Mouse (Mus musculus) neural tube, embryonic 13.5 days (tissue): ENCODE results near the gene Insig2. TPM values are rescaled to one million over a fixed set of nuclear protein-coding genes. Genes with fewer than 3 reads are reported as not detected.

Experiments used
- ATAC-seq: fragments of 200-750 bp; cut with Nextera tagmentation; 2 replicates; pipeline ENCODE4 v1.8.0; 2017; ENCODE audit warnings: low read depth, mild to moderate bottlenecking, moderate TSS enrichment, moderate library complexity
- H3K27ac ChIP-seq: fragments of 300-500 bp; sonication (generic); replicated peaks from 2 replicates; pipeline ENCODE4 v1.5.1; 2015; ENCODE audit warnings: moderate library complexity, mild to moderate bottlenecking, inconsistent platforms
- H3K27me3 ChIP-seq: fragments of 300-500 bp; sonication (generic); 2 replicates; pipeline ENCODE4 v1.6.1; 2015; ENCODE audit warnings: mild to moderate bottlenecking, inconsistent platforms
- H3K36me3 ChIP-seq: fragments of 300-500 bp; sonication (generic); 2 replicates; pipeline ENCODE4 v1.6.1; 2015; ENCODE audit warnings: mild to moderate bottlenecking, inconsistent platforms
- H3K4me1 ChIP-seq: fragments of 300-500 bp; sonication (generic); replicated peaks from 2 replicates; pipeline ENCODE4 v1.6.1; 2015; ENCODE audit warnings: inconsistent platforms
- H3K4me2 ChIP-seq: fragments of 300-500 bp; sonication (generic); 2 replicates; pipeline ENCODE4 v1.6.1; 2015; ENCODE audit warnings: inconsistent platforms, mild to moderate bottlenecking, moderate library complexity
- H3K4me3 ChIP-seq: fragments of 300-500 bp; sonication (generic); 2 replicates; pipeline ENCODE4 v1.5.1; 2015; ENCODE audit warnings: mild to moderate bottlenecking, inconsistent platforms
- H3K9ac ChIP-seq: fragments of 300-500 bp; sonication (generic); 2 replicates; pipeline ENCODE4 v1.6.1; 2015; ENCODE audit warnings: moderate library complexity, mild to moderate bottlenecking, inconsistent platforms
- H3K9me3 ChIP-seq: fragments of 300-500 bp; sonication (generic); 2 replicates; pipeline ENCODE4 v1.6.1; 2016; ENCODE audit warnings: inconsistent platforms
- WGBS: fragments of 180-500 bp; shearing (Covaris S2); methylation state at CpG from one replicate; pipeline ENCODE4 v1.1.7; 2015; 5-methylcytosine and 5-hydroxymethylcytosine counted together
- polyA plus RNA-seq: library from polyadenylated mRNA; unstranded; fragments of >200 nt; fragmentation: Nextera tagmentation; extraction: Ambion mirVana; gene quantifications from 2 replicates; pipeline ENCODE4 v1.2.1, GENCODE M21; 2015

Gene Insig2
- polyA plus RNA-seq, 1 experiment from 2014 or later, result 42.4 TPM

DNA sequence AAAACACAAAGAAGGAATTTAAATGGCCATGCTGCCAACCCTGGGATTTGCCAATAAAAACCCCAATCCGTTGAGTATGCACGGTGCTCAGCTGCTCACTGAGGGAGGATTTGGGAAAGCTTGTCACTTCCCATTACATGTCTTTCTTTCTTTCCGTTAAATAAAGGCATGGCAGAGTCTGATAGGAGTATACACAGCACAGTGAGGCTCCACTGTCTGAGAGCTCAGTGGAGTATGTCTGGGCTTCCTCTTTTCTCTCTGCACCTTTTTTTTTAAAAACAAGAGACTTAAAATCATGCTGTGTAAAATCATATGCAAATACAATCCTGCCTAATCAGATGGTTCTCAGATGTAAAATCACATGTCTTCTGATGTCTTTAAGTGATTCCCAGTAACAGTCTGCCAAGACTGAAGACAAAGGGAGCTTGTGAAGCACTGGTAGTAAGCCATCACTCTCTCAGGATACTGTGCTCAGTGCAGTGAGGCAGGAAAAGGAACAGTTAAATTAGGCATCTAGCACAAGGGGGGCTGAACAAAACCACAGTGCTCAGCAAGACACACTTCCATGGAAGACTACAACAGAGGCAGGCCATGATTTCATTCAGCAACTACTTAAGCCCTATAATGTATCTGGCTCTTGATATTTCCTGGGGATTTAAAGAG, 17.5 kb downstream of the Insig2 start:
- Histone ChIP-seq H3K27me3 (no peaks in the 10 kb centered on the region), H3K4me3 (no peak overlapping the region), H3K4me1 (0 out of 2 replicates have a peak, but pooled peaks cover 10% of the 10 kb centered on the region), H3K9ac (no peak overlapping the region), H3K9me3 (no peaks in the 10 kb centered on the region), H3K4me2 (no peak overlapping the region), H3K36me3 (peaks cover 32% of the 10 kb centered on the region), H3K27ac (peak overlapping the region; percentile 75)
- peak; percentile 79 for ATAC-seq
- WGBS, result 63% methylated on average over 3 of the region's 3 CpGs

DNA sequence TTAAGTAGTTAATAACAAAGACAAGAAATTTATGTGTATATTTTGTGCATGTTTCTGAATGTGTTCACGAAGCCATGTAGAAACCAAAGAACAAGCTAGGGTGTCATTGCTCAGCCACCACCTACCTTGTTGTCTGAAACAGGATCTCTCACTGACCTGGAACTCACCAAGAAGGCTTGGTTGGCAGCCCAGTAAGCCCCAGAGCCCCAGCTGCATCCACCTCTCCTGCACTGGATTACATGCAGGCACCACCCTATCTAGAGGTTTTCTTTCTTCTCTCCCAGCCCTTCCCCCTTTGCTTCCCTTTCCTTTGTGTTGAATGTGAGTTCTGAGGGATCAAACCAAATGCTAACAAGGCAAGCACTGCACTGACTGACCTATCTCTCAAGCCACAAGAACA, 19.2 kb downstream of the Insig2 start:
- Histone ChIP-seq H3K36me3 (peaks cover 27% of the 10 kb centered on the region), H3K27me3 (no peaks in the 10 kb centered on the region), H3K4me2 (no peak overlapping the region), H3K27ac (no peak overlapping the region), H3K9ac (no peak overlapping the region), H3K9me3 (no peaks in the 10 kb centered on the region), H3K4me1 (0 out of 2 replicates have a peak, but pooled peaks cover 10% of the 10 kb centered on the region), H3K4me3 (no peak overlapping the region)
- no peak for ATAC-seq
- 100% methylated on average over 1 of the region's 1 CpGs for WGBS

DNA sequence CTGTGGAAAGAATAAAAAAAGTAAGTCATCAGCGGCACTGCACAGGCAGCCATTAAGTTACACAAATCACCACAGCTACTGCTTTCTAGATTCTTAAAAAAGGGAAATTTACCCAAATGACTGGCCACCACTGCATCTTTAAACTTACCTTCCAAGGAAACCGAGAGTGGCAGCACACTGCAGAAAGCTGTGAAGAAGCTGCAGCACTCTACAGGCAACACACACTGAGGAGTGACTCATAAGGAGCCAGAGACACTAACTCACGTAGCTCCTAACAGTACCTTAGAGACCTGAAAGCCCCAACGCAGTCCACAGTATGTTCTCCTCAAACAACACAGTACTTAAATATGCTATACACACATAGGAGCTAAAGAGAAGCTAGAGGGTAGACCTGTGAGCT, 20.1 kb downstream of the Insig2 start:
- H3K4me3 ChIP-seq, result no peak overlapping the region
- no peaks in the 10 kb centered on the region for H3K27me3 ChIP-seq
- no peak overlapping the region for H3K9ac ChIP-seq
- peaks cover 27% of the 10 kb centered on the region for H3K36me3 ChIP-seq
- no peak for ATAC-seq
- 87% methylated on average over 4 of the region's 4 CpGs for WGBS
- no peak overlapping the region for H3K4me2 ChIP-seq
- H3K9me3 ChIP-seq, result no peaks in the 10 kb centered on the region
- 0 out of 2 replicates have a peak, but pooled peaks cover 10% of the 10 kb centered on the region for H3K4me1 ChIP-seq
- no peak overlapping the region for H3K27ac ChIP-seq

DNA sequence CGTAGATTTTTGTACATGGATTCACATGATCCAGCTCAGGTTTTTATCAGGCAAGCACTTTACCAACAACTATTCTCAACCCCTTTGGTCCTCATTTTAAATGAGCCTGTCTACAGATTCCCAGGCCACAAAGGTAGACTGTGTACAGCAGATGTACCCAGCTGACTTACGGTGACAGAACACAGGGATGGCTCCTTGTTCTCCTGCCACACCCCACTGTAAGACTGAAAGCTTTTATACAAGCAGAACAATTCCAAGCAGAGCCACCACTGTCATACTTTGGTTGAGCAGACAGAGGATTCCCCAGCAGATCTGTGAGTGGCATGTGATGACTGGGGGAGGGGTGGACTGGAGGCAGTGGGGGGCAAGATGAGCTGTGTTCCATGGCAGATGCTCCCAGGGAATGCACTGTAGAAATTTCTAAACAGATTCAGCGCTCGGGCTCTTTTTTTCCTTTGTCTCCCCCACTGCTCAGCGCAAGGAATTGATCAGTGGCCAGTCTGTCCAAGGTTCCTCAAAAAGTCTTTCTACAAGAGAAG, 35.6 kb downstream of the Insig2 start:
- Histone ChIP-seq H3K4me3 (no peak overlapping the region), H3K27me3 (no peaks in the 10 kb centered on the region), H3K36me3 (peaks cover 17% of the 10 kb centered on the region), H3K9ac (no peak overlapping the region), H3K9me3 (no peaks in the 10 kb centered on the region), H3K4me2 (no peak overlapping the region), H3K27ac (no peak overlapping the region), H3K4me1 (0 out of 2 replicates have a peak, but pooled peaks cover 4% of the 10 kb centered on the region)
- ATAC-seq, result no peak
- WGBS, result 74% methylated on average over 5 of the region's 5 CpGs

DNA sequence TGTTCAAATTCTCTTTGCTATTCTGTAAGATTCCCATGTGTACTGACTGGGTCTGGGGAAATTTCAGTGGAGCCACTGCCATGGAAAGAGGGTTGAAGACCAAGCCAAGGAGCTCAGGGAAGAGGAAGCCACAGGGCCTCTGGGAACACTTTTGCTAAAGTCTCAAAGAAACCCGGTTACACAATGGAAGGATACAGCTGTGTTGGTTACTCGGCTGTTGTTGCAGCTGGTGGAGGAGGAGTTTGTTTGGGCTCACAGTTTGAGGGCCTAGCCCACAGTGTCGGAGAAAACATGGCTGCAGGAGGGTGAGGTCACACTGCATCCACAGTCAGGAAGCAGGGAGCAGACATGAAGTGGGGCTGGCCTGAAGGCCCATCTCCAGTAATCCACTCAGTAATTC, 38.8 kb downstream of the Insig2 start:
- no peaks in the 10 kb centered on the region for H3K27me3 ChIP-seq
- no peak for ATAC-seq
- H3K36me3 ChIP-seq, result no peaks in the 10 kb centered on the region
- 71% methylated on average over 3 of the region's 3 CpGs for WGBS
- H3K4me1 ChIP-seq, result peaks cover 11% of the 10 kb centered on the region; the same call in 1 of the 2 replicates
- H3K9ac ChIP-seq, result no peak overlapping the region
- no peak overlapping the region for H3K4me3 ChIP-seq
- no peaks in the 10 kb centered on the region for H3K9me3 ChIP-seq
- no peak overlapping the region for H3K4me2 ChIP-seq
- no peak overlapping the region for H3K27ac ChIP-seq

DNA sequence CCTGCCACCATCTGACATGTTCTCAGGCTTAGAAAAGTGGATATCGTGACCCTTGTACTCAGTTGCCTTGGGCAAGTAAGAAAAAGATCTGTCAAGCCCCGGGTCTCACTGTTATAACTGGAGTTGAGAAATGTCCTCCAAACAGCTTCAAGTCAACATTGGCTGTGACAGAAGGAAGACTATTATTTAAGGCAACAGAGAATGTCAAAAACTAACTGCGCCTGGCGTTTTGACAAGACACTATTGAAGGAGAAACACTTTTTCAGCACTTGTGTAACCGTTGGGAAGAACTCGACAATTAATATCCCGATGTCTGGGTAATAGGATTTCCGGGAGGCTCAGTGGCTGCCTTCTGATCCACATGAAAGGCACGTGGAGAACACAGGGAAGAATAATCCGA, 41.5 kb downstream of the Insig2 start:
- Histone ChIP-seq H3K4me3 (no peak overlapping the region), H3K36me3 (no peaks in the 10 kb centered on the region), H3K4me1 (peaks cover 7% of the 10 kb centered on the region; the same call in 1 of the 2 replicates), H3K4me2 (no peak overlapping the region), H3K9me3 (no peaks in the 10 kb centered on the region), H3K27me3 (no peaks in the 10 kb centered on the region), H3K27ac (no peak overlapping the region), H3K9ac (no peak overlapping the region)
- 80% methylated on average over 10 of the region's 10 CpGs for WGBS
- no peak for ATAC-seq

DNA sequence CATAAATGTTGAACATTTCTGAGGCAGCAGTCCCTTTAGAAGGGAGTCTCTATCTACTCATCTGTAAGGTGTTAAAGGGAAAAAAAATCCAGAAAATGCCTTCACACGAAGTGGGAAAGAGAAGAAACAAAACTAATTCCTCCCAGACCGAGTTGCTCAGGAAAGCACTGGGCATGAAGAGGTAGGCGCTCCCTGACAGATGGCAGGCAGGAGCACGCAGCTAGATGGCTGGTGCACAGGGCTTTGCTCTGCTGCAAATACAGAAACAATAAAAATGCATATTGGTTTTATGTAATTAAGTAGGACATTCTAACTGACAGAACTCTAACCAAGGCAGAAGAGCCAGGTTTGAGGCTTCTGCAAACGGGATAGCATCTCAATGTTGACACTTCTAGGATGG, 42.0 kb downstream of the Insig2 start:
- no peak for ATAC-seq
- 62% methylated on average over 5 of the region's 5 CpGs for WGBS
- H3K4me3 ChIP-seq, result no peak overlapping the region
- peaks cover 7% of the 10 kb centered on the region; the same call in 1 of the 2 replicates for H3K4me1 ChIP-seq
- no peaks in the 10 kb centered on the region for H3K9me3 ChIP-seq
- H3K27ac ChIP-seq, result 0 out of 2 replicates have a peak overlapping the region, but pooled peaks have one; percentile 33
- no peaks in the 10 kb centered on the region for H3K27me3 ChIP-seq
- no peaks in the 10 kb centered on the region for H3K36me3 ChIP-seq
- H3K9ac ChIP-seq, result no peak overlapping the region
- H3K4me2 ChIP-seq, result no peak overlapping the region

DNA sequence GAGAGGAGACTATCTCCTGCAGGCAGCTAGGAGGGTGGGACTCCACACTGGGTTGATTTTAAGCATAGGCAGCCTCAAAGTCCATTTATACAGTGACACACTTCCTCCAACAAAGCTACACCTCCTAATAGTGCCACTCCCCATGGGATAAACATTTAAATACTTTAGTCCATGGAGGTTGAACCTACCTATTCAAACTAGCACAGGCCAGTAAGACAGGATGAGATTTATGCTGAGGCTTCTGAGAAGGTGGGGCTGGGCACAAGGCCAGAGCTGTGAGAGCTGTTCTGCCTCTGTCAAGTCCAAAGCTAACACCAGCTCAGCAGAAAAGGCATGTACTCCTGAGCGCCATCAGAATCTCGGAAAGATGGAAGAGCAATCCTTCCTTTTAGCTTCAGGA, 48.2 kb downstream of the Insig2 start:
- H3K9ac ChIP-seq, result no peak overlapping the region
- no peak overlapping the region for H3K27ac ChIP-seq
- no peak overlapping the region for H3K4me3 ChIP-seq
- ATAC-seq, result no peak
- H3K4me2 ChIP-seq, result no peak overlapping the region
- no peaks in the 10 kb centered on the region for H3K9me3 ChIP-seq
- H3K27me3 ChIP-seq, result no peaks in the 10 kb centered on the region
- no peaks in the 10 kb centered on the region for H3K4me1 ChIP-seq
- H3K36me3 ChIP-seq, result no peaks in the 10 kb centered on the region
- WGBS, result 97% methylated on average over 2 of the region's 2 CpGs

DNA sequence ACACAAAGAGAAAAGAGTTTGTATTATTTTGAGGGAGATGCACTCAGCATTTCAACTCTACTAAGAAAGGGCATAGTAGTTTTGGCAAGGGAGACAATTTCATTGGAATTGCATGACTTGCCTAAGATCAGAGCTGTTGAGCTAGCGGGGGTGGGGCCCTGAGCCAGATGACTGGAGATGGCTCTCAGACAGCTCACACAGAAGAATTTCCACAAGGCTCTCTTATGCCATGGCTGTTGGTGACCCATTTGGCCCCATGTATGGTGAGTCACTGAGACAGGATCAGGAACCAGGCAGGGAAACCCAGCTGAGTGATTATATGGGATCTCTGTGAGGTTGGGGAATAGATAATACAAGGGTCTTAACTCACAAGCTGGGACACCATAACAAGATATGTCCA, 51.9 kb downstream of the Insig2 start:
- Histone ChIP-seq H3K4me1 (no peaks in the 10 kb centered on the region), H3K9ac (no peak overlapping the region), H3K9me3 (no peaks in the 10 kb centered on the region), H3K27ac (no peak overlapping the region), H3K27me3 (no peaks in the 10 kb centered on the region), H3K4me2 (no peak overlapping the region), H3K36me3 (no peaks in the 10 kb centered on the region), H3K4me3 (no peak overlapping the region)
- WGBS, result 94% methylated on average over 1 of the region's 1 CpGs
- ATAC-seq, result no peak

DNA sequence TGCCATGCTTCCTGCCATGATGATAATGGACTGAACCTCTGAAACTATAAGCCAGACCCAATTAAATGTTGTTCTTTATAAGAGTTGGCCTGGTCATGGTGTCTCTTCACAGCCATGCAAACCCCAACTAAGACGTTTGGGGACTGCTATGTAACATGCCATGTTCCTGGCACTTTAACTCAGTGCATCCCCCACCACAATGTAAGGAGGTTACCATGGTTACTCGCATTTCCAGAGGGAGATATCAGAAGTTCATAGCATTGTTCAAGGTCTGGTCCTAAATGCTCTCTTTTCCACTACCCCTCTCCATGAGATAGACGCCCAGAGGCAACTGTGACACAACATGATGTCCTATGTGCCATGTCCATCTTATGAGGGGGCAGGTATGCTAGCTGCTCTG, 54.0 kb downstream of the Insig2 start:
- Histone ChIP-seq H3K9ac (no peak overlapping the region), H3K4me2 (no peak overlapping the region), H3K27me3 (no peaks in the 10 kb centered on the region), H3K4me1 (no peaks in the 10 kb centered on the region), H3K9me3 (no peaks in the 10 kb centered on the region), H3K4me3 (no peak overlapping the region), H3K36me3 (no peaks in the 10 kb centered on the region), H3K27ac (no peak overlapping the region)
- WGBS, result 80% methylated on average over 3 of the region's 3 CpGs
- ATAC-seq, result no peak

DNA sequence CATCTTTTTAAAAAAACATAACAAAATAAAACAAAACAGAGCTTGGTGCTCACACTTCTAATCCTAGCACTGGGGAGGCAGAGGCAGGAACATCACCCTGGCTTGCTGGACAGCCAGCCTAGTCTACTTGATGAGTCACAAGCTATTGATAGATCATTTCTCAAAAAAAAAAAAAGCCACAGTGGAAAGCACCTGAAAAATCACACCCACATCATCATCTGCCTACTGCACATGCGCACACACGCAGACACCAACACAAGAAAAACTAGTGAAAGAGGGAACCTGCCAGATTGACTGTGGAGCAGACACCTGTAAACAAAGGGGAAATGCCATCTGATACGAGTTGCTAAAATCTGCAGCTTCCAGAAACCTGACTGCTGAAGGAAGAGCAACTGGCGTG, 54.9 kb downstream of the Insig2 start:
- Histone ChIP-seq H3K4me2 (no peak overlapping the region), H3K4me1 (no peaks in the 10 kb centered on the region), H3K4me3 (no peak overlapping the region), H3K36me3 (no peaks in the 10 kb centered on the region), H3K9ac (no peak overlapping the region), H3K9me3 (no peaks in the 10 kb centered on the region), H3K27me3 (no peaks in the 10 kb centered on the region), H3K27ac (no peak overlapping the region)
- ATAC-seq, result no peak
- WGBS, result 94% methylated on average over 4 of the region's 4 CpGs

DNA sequence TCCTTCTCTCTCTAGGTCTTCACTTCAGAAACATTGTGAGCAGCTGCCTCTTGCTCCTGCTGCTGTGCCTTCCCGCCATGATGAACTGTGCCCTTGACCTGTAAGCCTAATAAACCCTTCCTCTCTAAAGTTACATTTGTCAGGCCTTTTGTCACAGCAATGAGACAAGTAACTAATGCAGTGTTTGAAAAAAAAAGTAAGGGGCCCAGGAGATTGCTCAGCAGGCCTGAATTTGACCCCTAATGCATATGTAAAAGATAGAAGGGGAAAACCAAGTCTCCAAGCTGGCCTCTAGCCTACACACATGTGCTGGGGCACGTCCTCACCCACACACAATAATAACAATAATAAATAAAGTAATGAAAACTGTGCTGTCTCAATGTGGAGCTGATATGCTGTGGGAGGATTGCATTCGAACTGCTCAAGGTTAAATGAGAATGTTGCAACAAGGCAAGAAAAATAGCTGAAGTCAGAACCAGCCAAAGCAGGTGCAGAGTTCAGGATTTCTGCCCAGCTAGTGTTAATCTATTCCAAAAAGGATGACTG, 56.4 kb downstream of the Insig2 start:
- Histone ChIP-seq H3K4me1 (no peaks in the 10 kb centered on the region), H3K27ac (no peak overlapping the region), H3K9ac (no peak overlapping the region), H3K27me3 (no peaks in the 10 kb centered on the region), H3K4me3 (no peak overlapping the region), H3K4me2 (no peak overlapping the region), H3K9me3 (no peaks in the 10 kb centered on the region), H3K36me3 (no peaks in the 10 kb centered on the region)
- ATAC-seq, result no peak
- 42% methylated on average over 3 of the region's 3 CpGs for WGBS
